Mouse (Mus musculus) heart, postnatal 0 days (tissue): Measurements from ENCODE around the gene B3galt1.

ENCODE experiments used
- CTCF ChIP-seq: IDR thresholded peaks from 2 replicates; pipeline ENCODE4 v1.5.1; 2016; ENCODE audit warnings: antibody characterized with exemption, control low read depth, low read depth
- EP300 ChIP-seq: IDR thresholded peaks from 2 replicates; pipeline ENCODE4 v1.6.1; 2016; ENCODE audit warnings: antibody characterized with exemption, low read depth

- TF ChIP-seq CTCF = no peak
- TF ChIP-seq EP300 = no peak
These were observed 487.6 kb downstream of the B3galt1 start for GRCm38 (mm10) chr2:68053243-68053642.
